Mouse (Mus musculus): ENCODE measurements at regions not wholly inside any gene's neighbourhood (a gene's known extent, or its start where the extent isn't known, plus 50 kb on each side); places are given as distances from the start of the nearest gene placed in this dataset.
A peak's percentile ranks its signal among the peaks of the same experiment; 100 is the strongest.

DNA sequence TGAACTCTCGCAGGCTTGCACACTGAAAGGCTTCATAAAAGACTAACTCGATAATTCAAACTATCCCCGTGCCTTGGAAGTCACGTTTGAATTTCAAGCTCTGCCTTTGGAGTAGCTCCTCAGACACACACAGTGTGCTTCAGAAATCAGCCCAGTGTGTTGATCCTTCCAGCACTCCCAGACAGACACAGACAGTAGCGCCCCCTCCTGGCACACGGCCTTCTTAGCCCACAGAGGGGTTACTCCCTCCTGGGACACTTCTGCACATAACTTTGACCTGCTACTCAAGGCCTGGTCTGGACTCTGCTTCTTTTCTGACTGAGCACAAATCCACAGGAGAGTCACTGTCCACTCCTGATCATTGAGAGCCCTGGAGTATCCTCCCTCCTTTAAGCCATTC, 182.3 kb upstream of the Spdye4c start:
- peak in 1 of 2 experiments; percentile 26 for DNase-seq

DNA sequence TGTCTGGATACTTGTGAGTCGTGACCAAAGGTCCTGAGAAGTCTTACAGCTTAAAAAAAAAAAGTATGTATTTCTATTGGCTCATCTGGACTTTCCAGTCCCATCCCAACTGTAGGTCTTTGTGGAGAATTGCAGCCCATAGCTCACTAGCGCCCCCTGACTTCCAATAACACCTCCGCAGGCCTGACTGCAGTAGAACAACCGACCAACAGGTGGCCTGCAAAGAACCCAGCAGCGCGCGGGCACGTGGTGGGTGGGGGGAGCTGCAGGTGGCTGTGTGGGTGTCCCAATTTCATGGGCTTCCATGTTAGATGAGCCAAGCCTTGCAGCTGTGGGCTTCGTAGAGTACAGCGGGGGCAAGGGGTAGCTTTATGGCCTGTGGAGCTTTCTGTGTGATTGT, 178.7 kb upstream of the Spdye4c start:
- DNase-seq, result peak; percentile 88 to 89

GRCm38 (mm10) chr2:128412974-128413373, 178.0 kb upstream of the Spdye4c start:
- DNase-seq, result peak; percentile 56 to 74

DNA sequence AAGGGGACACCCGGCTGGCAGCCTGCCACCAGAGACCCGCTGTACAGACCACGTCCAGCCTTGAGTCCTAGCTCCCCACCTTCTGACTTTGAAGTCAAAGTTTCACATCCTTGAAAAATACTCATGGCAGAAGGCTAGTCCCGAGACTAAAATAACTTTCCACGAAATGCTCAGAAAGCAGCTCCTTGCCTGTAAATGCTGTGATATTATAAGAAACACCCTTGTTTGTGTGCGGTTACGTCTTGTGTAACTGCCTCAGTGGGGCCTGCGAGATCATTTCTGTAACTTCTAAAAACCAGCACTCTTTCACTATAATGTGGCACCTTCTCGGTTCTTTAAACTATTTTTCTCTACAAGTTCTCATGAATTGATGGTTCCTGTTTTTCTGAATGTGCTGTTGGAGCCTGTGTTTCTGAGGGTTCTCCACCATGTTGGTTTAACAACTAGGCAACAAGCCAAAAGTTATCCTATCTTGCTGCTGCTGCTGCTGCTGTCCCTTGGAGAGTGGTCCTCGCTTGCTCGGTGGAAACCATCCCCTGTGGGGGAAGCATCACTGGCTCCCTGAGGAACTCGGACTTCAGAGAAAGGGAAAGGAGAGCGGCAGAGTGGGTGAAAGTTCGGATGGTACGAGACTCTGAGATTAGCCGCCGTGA, 176.3 kb upstream of the Spdye4c start:
- DNase-seq, result no peak

DNA sequence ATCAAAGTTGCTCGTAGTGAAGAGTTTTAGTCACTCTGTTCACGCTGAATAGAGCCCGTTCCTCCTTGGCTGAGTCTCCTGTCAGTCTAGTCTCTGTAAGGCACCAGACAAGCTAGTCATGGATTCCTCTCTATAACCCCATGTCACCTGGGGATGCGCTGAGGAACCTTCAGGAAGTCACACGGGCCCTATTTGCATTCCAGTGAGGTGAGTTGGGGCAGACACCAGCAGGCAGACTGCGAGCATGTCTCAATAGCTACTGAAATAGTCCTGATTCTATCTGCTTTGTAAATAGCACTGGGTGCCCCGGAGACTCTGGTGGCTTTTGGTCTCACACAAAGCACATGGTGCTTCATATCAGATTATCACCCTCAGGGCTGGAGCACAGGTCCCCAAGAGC, 174.6 kb upstream of the Spdye4c start:
- DNase-seq, result no peak

DNA sequence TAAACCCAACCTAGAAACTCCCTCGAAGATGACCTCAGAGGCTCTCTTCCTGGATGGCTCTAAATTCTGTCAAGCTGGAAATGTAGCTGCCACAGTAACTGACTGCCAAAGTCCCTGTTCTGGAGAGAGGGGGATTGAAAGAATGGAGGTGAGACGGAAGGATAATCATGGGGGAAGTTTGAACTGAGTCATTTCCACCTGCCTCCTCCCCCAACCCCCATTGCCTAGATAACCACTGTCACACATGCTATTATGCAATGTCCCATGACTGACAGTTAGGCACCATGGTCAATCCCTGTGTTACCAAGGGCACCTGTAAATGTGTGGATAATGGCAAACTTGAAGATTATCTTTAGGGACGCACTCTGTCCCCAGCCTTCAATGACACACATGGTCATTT, 172.0 kb upstream of the Spdye4c start:
- no peak for DNase-seq

DNA sequence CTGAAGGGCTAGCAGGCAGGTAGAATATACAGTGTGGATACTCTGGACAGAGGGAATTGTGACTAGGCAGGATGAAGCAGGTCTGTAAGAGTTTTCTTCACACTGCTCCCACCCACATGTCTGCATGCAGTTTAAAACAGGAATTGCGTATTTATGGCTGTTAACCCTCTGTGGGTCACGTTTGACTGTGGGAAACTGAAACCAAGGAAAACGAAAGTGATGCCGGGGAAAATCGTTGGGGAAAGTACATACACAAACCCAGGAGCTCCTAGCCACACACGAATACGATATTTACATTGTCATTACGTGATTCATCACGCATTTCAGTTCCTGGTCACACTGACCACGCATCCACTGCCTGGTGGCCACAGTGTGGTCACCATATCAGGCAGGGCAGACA, 170.6 kb upstream of the Spdye4c start:
- no peak for DNase-seq

GRCm38 (mm10) chr2:128422677-128423076, 168.3 kb upstream of the Spdye4c start:
- DNase-seq, result no peak

- DNase-seq, result no peak
Observed at GRCm38 (mm10) chr2:128424236-128424635, 166.8 kb upstream of the Spdye4c start.

GRCm38 (mm10) chr2:128427181-128427880, 163.7 kb upstream of the Spdye4c start:
- no peak for DNase-seq

GRCm38 (mm10) chr2:128428154-128428553, 162.9 kb upstream of the Spdye4c start:
- DNase-seq, result no peak

DNA sequence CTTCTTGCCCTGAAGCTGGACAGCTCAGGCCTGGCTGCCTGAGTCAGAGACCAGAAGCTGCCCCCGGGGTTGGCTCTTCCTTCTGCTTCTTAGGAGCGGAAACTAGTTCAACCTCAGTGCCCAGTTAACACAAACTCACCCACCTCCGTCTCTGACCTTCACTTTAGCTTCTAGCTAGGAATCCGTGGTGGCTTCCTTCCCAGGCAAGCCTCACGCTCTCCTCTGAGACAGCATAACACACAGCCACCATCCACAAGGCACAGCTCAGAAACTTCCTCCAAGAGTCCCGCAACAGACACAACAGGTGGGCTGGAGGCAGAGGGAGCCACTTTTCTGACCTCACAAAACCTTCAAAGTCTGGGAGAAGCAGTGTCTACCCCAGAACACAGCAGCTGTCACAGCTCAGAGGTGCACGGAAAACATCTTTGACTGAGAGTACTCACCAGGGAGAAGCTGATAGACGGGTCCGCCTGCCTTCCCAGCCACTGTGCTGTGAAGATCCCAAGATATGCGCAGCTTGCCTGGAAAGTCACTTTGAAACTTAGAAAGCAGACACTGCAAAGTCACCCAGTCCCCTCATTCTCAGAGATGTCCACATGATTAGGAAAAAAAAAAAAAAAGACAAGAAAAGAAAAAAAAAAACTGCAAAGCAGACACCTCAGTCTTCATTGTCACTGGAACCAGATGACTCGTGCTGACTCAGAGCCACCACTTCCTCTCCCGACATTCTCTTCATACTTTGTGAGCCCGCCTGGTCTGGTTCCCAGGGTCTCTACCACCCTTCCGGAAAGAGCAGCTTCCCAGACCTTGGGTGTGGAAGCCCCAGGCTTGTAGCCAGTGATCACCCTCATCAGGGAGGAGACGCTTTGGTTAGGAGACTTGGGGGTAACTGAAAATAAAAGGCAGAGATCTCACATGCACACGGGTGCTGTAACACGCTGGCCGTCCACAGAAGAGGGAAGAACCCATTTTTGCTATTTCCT, 162.1 kb upstream of the Spdye4c start:
- DNase-seq, result peak; percentile 38 to 40

DNA sequence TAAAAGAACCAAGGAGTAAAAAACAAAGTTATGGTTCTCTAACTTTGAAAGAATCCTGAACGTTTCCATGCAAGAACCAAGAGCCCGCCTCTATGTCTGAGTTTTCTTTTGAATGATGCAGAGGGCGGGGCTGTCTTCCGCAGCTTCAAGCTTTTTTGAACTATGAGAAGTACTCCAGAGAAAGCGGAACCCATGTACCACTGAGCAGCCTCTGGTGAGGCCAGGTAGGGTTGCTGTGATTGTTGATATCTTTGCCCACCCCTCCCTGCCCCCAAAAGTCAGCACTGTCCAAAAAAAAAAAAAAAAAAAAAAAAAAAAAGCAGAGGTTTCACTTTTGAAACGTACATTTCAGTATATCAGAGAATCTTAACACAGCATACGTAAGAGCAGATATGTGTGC, 161.2 kb upstream of the Spdye4c start:
- peak in 1 of 2 experiments; percentile 39 for DNase-seq

DNA sequence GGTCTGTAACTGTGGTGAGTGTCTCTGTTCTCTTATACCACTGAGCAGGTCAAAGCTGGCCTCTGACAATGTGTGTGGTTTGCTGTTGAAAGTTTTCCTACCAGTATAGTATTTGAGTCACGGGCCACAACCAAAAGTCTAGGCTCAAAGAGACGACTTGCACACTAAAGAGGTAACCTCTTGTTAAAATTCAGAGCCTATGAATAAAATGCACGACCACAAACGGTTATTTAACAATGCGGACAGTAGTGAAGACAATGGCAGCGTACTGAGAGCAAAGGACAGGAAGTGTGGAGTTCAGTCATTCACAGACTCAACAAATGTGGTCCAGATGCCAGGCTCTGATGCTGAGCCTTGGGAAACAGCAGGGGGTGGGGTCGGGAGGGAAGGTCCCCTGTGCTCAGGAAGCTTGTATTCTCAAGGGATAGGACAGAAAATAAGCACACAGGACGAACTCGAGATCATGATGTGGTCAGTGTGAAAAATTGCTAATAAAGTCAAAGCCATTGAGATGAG, 160.2 kb upstream of the Spdye4c start:
- DNase-seq, result no peak

- DNase-seq, result no peak
Observed at GRCm38 (mm10) chr2:128431751-128432150, 159.3 kb upstream of the Spdye4c start.

GRCm38 (mm10) chr2:128432741-128433140, 158.3 kb upstream of the Spdye4c start:
- DNase-seq, result no peak

- DNase-seq, result no peak
Observed at GRCm38 (mm10) chr2:128433553-128434081, 157.4 kb upstream of the Spdye4c start.

DNA sequence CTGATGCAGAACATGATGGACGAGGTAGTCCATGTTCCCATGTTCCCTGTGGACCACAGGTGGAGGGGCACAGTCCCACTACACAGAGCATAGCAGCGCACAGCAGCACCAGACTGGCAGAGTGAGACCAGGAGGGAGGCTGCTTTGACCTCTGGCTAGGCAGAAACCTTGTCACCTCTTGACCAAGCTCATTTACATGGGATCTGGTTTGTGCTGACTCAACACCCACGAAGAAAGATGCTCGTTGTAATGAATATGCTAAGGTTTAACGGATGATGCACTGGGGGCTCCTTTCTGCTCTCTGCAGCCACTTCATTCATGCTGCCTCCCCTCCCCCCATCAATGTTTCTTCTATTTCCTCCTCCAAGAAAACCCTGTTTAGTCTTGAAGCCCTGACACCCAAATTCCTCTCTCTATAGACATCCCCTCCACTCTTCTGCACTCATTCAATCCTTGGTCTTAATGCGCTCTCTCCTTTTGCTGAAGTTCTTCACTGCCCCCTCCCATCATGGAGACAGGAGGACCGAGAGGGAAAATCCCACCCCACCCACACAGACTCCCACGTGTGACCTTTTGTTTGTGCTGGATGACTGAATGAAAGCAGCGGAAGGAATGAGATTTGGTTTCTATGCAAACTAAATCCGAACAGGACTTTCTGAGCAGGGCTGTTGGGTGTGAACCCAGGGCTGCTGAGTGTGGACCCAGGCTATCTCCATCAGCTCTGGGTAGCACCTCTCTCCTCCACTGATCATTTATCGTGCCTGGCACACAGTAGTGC, 156.6 kb upstream of the Spdye4c start:
- no peak for DNase-seq

DNA sequence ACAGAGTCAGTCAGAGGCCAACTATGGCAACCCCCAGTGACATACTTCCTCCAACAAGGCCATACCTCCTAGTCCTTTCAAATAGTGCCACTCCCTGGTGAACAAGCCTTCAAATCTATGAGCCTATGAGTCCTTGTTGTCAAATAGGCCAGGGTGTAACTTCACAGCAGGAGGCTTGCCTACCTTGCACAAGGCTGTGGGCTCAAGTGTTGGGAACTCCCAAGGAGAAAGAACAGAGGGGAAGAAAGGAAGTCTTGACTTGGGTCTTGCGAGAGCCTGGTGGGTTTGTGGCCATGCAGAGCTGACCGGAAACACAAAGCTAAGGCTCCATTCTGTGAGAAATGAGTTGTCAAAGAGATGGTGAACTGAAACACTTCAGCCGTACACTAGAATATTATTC, 154.6 kb upstream of the Spdye4c start:
- no peak for DNase-seq

GRCm38 (mm10) chr2:128437698-128438097, 153.3 kb upstream of the Spdye4c start:
- DNase-seq, result no peak

GRCm38 (mm10) chr2:128438161-128438822, 152.7 kb upstream of the Spdye4c start:
- no peak for DNase-seq

DNA sequence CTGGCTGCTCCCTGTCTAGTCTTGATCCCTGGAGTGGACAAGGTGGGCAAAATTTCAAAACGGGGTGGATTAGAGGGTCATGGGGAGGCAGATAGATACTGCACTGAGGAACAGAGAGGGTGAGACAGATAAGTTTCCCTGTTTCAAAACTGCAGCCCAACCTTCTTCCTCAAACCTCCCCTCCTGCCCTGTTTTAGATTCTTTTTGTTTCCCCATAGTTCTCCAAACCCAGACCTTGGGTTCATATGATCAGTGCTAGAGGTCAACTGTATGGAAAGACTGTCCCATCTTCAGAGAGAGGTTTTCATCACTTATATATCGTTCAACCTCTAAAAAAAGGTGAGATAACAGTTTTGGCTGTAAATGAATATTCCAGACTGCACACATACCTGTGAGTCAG, 152.1 kb upstream of the Spdye4c start:
- no peak for DNase-seq

All from thymus, adult 18-20 months (tissue).